Mouse (Mus musculus): ENCODE measurements at regions not wholly inside any gene's neighbourhood (a gene's known extent, or its start where the extent isn't known, plus 50 kb on each side); places are given as distances from the start of the nearest gene placed in this dataset.
A peak's percentile ranks its signal among the peaks of the same experiment; 100 is the strongest.

- peak; percentile 35 to 64 for DNase-seq
Measured at GRCm38 (mm10) chr10:118766826-118767225, 103.2 kb downstream of the Dyrk2 start.

- DNase-seq, result no peak
Measured at GRCm38 (mm10) chr10:118769751-118770150, 100.3 kb downstream of the Dyrk2 start.

GRCm38 (mm10) chr10:118778656-118779055 lies 91.4 kb downstream of the Dyrk2 start:
- DNase-seq, result no peak

GRCm38 (mm10) chr10:118780831-118781569 lies 89.0 kb downstream of the Dyrk2 start:
- DNase-seq, result no peak

- DNase-seq, result no peak
Measured at GRCm38 (mm10) chr10:118781811-118782232, 88.2 kb downstream of the Dyrk2 start.

- no peak for DNase-seq
Measured at GRCm38 (mm10) chr10:118782646-118783045, 87.4 kb downstream of the Dyrk2 start.

GRCm38 (mm10) chr10:118787280-118787690 lies 82.7 kb downstream of the Dyrk2 start:
- no peak for DNase-seq

- no peak for DNase-seq
Measured at GRCm38 (mm10) chr10:118792352-118793100, 77.5 kb downstream of the Dyrk2 start.

GRCm38 (mm10) chr10:118793794-118794193 lies 76.2 kb downstream of the Dyrk2 start:
- DNase-seq, result no peak

- no peak for DNase-seq
Measured at GRCm38 (mm10) chr10:118794395-118795060, 75.5 kb downstream of the Dyrk2 start.

- no peak for DNase-seq
Measured at GRCm38 (mm10) chr10:118795061-118795407, 75.0 kb downstream of the Dyrk2 start.

- DNase-seq, result no peak
Measured at GRCm38 (mm10) chr10:118796512-118796911, 73.5 kb downstream of the Dyrk2 start.

- DNase-seq, result no peak
Measured at GRCm38 (mm10) chr10:118797256-118797655, 72.8 kb downstream of the Dyrk2 start.

- DNase-seq, result no peak
Measured at GRCm38 (mm10) chr10:118799767-118800166, 70.2 kb downstream of the Dyrk2 start.

GRCm38 (mm10) chr10:118803922-118804557 lies 66.0 kb downstream of the Dyrk2 start:
- DNase-seq, result no peak

GRCm38 (mm10) chr10:118804574-118804973 lies 65.4 kb downstream of the Dyrk2 start:
- peak; percentile 39 to 49 for DNase-seq

All from kidney, postnatal 36 days (tissue).